Mouse (Mus musculus) liver, adult 2 months (tissue): Measurements from ENCODE around the gene Ston1. TPM values are rescaled to one million over a fixed set of nuclear protein-coding genes. Genes with fewer than 3 reads are reported as not detected.

ENCODE experiments used
- DNase-seq: peaks from one replicate; pipeline ENCODE4 v3.0.0-alpha.2; 2011; ENCODE audit warnings: low read depth, low spot score; ENCODE audit errors: extremely low read depth
- H3K27ac ChIP-seq: fragments of 200-500 bp; replicated peaks from 2 replicates; pipeline ENCODE4 v1.5.1; 2012; ENCODE audit warnings: low read depth, mild to moderate bottlenecking, control low read depth, inconsistent platforms, low read length; ENCODE audit not compliant: insufficient read depth
- H3K27me3 ChIP-seq: fragments of 200-500 bp; 2 replicates; pipeline ENCODE4 v1.6.1; 2012; ENCODE audit warnings: mild to moderate bottlenecking, moderate library complexity, low read length, inconsistent platforms; ENCODE audit not compliant: control insufficient read depth, insufficient read depth
- H3K36me3 ChIP-seq: fragments of 200-500 bp; 2 replicates; pipeline ENCODE4 v1.6.1; 2012; ENCODE audit warnings: low read length, inconsistent platforms; ENCODE audit not compliant: control insufficient read depth, insufficient read depth
- H3K4me1 ChIP-seq: fragments of 200-500 bp; 2 replicates; pipeline ENCODE4 v1.6.1; 2011; ENCODE audit warnings: low read length; ENCODE audit not compliant: control insufficient read depth, insufficient read depth
- H3K4me3 ChIP-seq: fragments of 200-500 bp; 2 replicates; pipeline ENCODE4 v1.5.1; 2011; ENCODE audit warnings: low read depth, mild to moderate bottlenecking, control low read depth, low read length, moderate library complexity; ENCODE audit not compliant: insufficient read depth
- H3K79me2 ChIP-seq: fragments of 200-500 bp; 2 replicates; pipeline ENCODE4 v1.6.1; 2012; ENCODE audit warnings: inconsistent platforms, mild to moderate bottlenecking, low read length, moderate library complexity; ENCODE audit not compliant: control insufficient read depth, insufficient read depth
- H3K9ac ChIP-seq: fragments of 200-500 bp; 2 replicates; pipeline ENCODE4 v1.6.1; 2012; ENCODE audit warnings: low read depth, mild to moderate bottlenecking, control low read depth, inconsistent platforms, low read length
- CTCF ChIP-seq: fragments of 200-500 bp; IDR thresholded peaks from 2 replicates; pipeline ENCODE4 v1.5.1; 2011; ENCODE audit warnings: low read depth, low read length, control low read depth
- POLR2A ChIP-seq: fragments of 200-500 bp; IDR thresholded peaks from 2 replicates; pipeline ENCODE4 v1.6.1; 2011; ENCODE audit warnings: low read length, control low read depth; ENCODE audit not compliant: insufficient read depth; ENCODE audit errors: extremely low read depth
- WGBS: fragments of 180-500 bp; shearing (Covaris S2); methylation state at CpG from one replicate; pipeline ENCODE4 v1.1.7; 2018; 5-methylcytosine and 5-hydroxymethylcytosine counted together
- polyA plus RNA-seq: library from polyadenylated mRNA; depleted of rRNA; stranded (reverse); fragments of >200 nt; gene quantifications from 2 replicates; pipeline ENCODE4 v1.2.3, GENCODE M21; 2012
- total RNA-seq: library from RNA; depleted of rRNA; stranded (reverse); fragments of >200 nt; gene quantifications from 2 replicates; pipeline ENCODE4 v1.2.3, GENCODE M21; 2014

The Ston1 gene
- total and polyA plus RNA-seq, 2 experiments: 2.5 to 5.1 TPM

DNA sequence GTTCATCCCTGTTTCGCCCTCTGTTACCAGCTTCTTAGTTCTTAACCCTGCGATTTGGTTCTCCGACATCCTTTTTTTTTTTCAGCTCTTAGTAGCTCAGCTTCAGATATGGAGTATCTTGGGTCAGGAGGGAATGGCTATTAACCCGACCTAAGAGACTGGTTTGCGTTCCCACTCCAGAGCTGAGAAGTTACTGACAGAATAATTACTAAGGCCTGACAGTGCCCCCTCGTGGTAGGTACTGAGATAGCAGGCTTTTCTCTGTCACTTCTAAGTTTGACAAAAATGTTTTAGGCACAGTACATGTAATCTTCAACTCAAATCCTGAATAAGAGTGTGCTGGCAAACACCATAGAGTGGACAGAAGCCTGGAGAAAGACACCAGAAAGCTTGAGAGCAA lies 43.5 kb downstream of the Ston1 start:
- peaks cover 7% of the 10 kb centered on the region; the same call in 1 of the 2 replicates for H3K4me1 ChIP-seq
- H3K79me2 ChIP-seq: no peaks in the 10 kb centered on the region
- H3K27ac ChIP-seq: no peak overlapping the region
- H3K36me3 ChIP-seq: peaks cover 11% of the 10 kb centered on the region
- TF ChIP-seq POLR2A (no peak), CTCF (peak; percentile 69)
- no peaks in the 10 kb centered on the region for H3K27me3 ChIP-seq
- no peak overlapping the region for H3K4me3 ChIP-seq
- WGBS: 26% methylated on average over 6 of the region's 6 CpGs
- peak; percentile 57 for DNase-seq
- H3K9ac ChIP-seq: no peak overlapping the region

DNA sequence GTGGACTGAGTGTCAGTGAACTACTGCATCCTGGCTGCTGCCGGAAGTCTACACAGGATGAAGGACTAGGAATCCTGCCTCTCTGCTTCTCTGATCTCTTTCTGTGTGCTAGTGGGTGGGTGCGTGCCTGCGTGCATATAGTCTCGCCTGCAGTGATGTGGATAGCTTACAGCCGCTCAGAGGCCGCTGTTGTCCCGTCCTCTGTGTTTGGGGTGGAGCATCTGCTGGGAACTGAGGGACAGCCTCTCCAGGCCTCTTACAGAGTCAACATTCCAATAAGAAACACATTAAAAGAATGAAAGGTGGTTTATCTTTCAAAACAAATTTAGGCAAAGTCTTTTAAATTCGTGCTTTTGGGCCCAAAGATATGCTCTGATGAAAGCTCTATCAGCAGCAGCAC lies 44.4 kb downstream of the Ston1 start:
- TF ChIP-seq CTCF (no peak), POLR2A (no peak)
- H3K27ac ChIP-seq: no peak overlapping the region
- no peak overlapping the region for H3K9ac ChIP-seq
- H3K27me3 ChIP-seq: no peaks in the 10 kb centered on the region
- H3K4me1 ChIP-seq: peaks cover 6% of the 10 kb centered on the region; the same call in 1 of the 2 replicates
- peaks cover 14% of the 10 kb centered on the region for H3K36me3 ChIP-seq
- no peak overlapping the region for H3K4me3 ChIP-seq
- WGBS: 86% methylated on average over 8 of the region's 8 CpGs
- no peak for DNase-seq
- no peaks in the 10 kb centered on the region for H3K79me2 ChIP-seq

DNA sequence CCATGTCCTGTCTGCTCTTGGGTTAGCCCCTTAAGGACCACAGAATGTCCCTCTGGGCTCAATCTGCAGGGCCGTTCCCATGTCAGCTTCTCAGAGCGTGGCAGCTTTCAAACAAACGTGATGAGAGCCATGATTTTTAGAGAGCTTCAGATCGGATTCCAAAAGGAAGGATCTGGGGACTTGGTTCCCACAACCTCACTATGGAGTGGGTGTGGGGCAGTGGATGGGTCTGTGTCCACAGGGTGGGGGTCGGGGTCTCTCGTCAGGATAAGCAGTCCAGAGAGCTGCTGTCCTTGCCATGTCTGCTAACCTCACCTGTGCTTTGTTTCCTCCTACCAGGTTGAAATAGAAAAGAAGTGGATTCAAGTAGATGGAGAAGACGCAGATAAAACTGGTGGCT lies 47.4 kb downstream of the Ston1 start:
- no peak overlapping the region for H3K4me3 ChIP-seq
- peaks cover 6% of the 10 kb centered on the region; the same call in 1 of the 2 replicates for H3K4me1 ChIP-seq
- no peaks in the 10 kb centered on the region for H3K79me2 ChIP-seq
- H3K9ac ChIP-seq: no peak overlapping the region
- peaks cover 19% of the 10 kb centered on the region for H3K36me3 ChIP-seq
- TF ChIP-seq CTCF (no peak), POLR2A (no peak)
- WGBS: 90% methylated on average over 7 of the region's 7 CpGs
- H3K27ac ChIP-seq: no peak overlapping the region
- H3K27me3 ChIP-seq: no peaks in the 10 kb centered on the region
- DNase-seq: no peak

DNA sequence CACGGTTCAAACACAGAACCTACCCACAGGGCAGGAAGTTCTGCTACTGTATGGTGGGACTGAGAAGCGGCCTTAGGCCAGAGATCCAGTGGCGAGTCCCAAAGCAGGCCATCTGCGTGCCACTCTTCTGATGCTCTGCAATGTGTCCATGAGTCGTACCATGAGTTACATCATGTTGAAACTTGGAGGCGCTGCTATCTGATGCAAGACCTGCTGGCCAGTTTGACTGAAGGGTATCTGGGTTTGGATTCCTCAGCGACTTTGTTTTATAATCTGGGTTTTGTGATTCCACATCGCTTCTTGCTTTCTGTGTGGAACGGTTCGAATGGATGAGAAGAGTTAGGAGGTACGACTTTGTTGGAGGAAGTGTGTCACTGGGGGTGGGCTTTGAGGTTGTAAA lies 47.8 kb downstream of the Ston1 start:
- 88% methylated on average over 11 of the region's 11 CpGs for WGBS
- TF ChIP-seq POLR2A (no peak), CTCF (no peak)
- peaks cover 19% of the 10 kb centered on the region for H3K36me3 ChIP-seq
- no peak overlapping the region for H3K27ac ChIP-seq
- H3K4me1 ChIP-seq: peaks cover 6% of the 10 kb centered on the region; the same call in 1 of the 2 replicates
- no peak overlapping the region for H3K9ac ChIP-seq
- H3K27me3 ChIP-seq: no peaks in the 10 kb centered on the region
- no peaks in the 10 kb centered on the region for H3K79me2 ChIP-seq
- H3K4me3 ChIP-seq: no peak overlapping the region
- DNase-seq: no peak

DNA sequence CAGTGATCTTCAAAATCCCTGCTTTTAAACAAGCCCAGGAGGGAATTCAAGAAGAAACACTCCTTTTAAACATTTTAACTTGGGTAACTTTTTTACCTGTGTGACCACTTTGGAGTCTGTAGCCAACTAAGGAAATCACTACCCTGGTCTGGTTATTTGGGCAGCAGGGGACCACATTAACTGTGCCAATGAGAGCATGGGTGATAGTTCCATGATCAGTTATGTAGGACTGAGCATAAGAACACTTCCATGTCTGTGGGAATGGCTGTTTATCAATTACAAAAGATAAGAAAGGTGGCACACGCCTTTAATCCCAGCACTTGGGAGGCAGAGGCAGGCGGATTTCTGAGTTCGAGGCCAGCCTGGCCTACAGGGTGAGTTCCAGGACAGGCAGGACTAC lies 49.7 kb downstream of the Ston1 start:
- WGBS: 92% methylated on average over 3 of the region's 3 CpGs

DNA sequence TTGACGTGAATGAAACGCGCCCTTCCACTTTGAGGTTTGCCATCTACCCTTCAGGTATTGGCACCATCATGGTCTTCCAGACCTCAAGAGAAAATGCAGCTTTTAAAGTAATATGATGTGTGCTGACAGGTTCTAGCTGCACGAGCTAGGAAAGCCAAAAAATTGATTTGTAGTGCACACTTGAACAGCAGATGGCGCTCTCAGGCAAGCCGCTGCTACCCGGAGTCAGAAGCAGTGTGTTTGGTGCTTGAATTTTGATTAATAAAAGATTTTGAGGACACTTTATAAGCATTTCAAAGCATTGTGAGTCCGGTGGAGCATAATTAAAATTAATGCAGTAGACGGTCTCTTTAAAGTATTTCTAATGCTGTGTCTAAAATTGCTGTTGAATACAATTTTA lies 54.5 kb downstream of the Ston1 start:
- Histone ChIP-seq H3K4me1 (no peaks in the 10 kb centered on the region), H3K4me3 (no peak overlapping the region), H3K79me2 (no peaks in the 10 kb centered on the region), H3K27me3 (no peaks in the 10 kb centered on the region; the same call in 1 of the 2 replicates), H3K27ac (no peak overlapping the region), H3K9ac (no peak overlapping the region), H3K36me3 (peaks cover 5% of the 10 kb centered on the region; the same call in 1 of the 2 replicates)
- TF ChIP-seq CTCF: peak; percentile 87
- TF ChIP-seq POLR2A: no peak
- peak; percentile 35 for DNase-seq
- WGBS: 5% methylated on average over 9 of the region's 9 CpGs

More for the DNA sequence above, 49.7 kb downstream of the Ston1 start:
- Histone ChIP-seq H3K27ac (no peak overlapping the region), H3K79me2 (no peaks in the 10 kb centered on the region), H3K4me3 (no peak overlapping the region), H3K4me1 (no peaks in the 10 kb centered on the region), H3K36me3 (peaks cover 19% of the 10 kb centered on the region), H3K27me3 (no peaks in the 10 kb centered on the region), H3K9ac (no peak overlapping the region)
- TF ChIP-seq POLR2A: no peak
- no peak for TF ChIP-seq CTCF
- no peak for DNase-seq
